Mouse (Mus musculus) forebrain, postnatal 0 days (tissue): ENCODE data around the gene Rcvrn. TPM values are rescaled to one million over a fixed set of nuclear protein-coding genes. Genes with fewer than 3 reads are reported as not detected.
A peak's percentile ranks its signal among the peaks of the same experiment; 100 is the strongest.

Experiments
- ATAC-seq: fragments of 200-750 bp; cut with Nextera tagmentation; 2 replicates; pipeline ENCODE4 v1.8.0; 2017; ENCODE audit warnings: mild to moderate bottlenecking, moderate library complexity
- DNase-seq: peaks from one replicate; pipeline ENCODE4 v3.0.0-alpha.2; 2015
- H3K27ac ChIP-seq: fragments of 300-500 bp; sonication (generic); 2 replicates; pipeline ENCODE4 v1.5.1; 2014; ENCODE audit warnings: low read depth, mild to moderate bottlenecking, antibody characterized with exemption, low read length, moderate library complexity, mixed read lengths
- H3K27me3 ChIP-seq: fragments of 300-500 bp; sonication (generic); 2 replicates; pipeline ENCODE4 v1.6.1; 2014; ENCODE audit warnings: mild to moderate bottlenecking, low read length, mixed read lengths; ENCODE audit not compliant: insufficient read depth
- H3K36me3 ChIP-seq: fragments of 300-500 bp; sonication (generic); 2 replicates; pipeline ENCODE4 v1.6.1; 2014; ENCODE audit warnings: mild to moderate bottlenecking, moderate library complexity; ENCODE audit not compliant: insufficient read depth
- H3K4me1 ChIP-seq: fragments of 300-500 bp; sonication (generic); 2 replicates; pipeline ENCODE4 v1.6.1; 2014; ENCODE audit warnings: antibody characterized with exemption; ENCODE audit not compliant: insufficient read depth
- H3K4me2 ChIP-seq: fragments of 300-500 bp; sonication (generic); 2 replicates; pipeline ENCODE4 v1.6.1; 2014; ENCODE audit warnings: low read depth, mild to moderate bottlenecking, moderate library complexity
- H3K4me3 ChIP-seq: fragments of 300-500 bp; sonication (generic); 2 replicates; pipeline ENCODE4 v1.5.1; 2014; ENCODE audit warnings: low read depth, low read length, mixed read lengths
- H3K9ac ChIP-seq: fragments of 300-500 bp; sonication (generic); 2 replicates; pipeline ENCODE4 v1.6.1; 2014; ENCODE audit warnings: mild to moderate bottlenecking
- H3K9me3 ChIP-seq: fragments of 300-500 bp; sonication (generic); 2 replicates; pipeline ENCODE4 v1.6.1; 2016; ENCODE audit warnings: low read length
- CTCF ChIP-seq: sonication (generic); IDR thresholded peaks from 2 replicates; pipeline ENCODE4 v1.5.1; 2016; ENCODE audit warnings: antibody characterized with exemption, control low read depth, low read depth
- WGBS: fragments of 180-500 bp; shearing (Covaris S2); extraction: QIAGEN DNeasy Blood & Tissue Kit; methylation state at CpG from one replicate; pipeline ENCODE4 v1.1.7; 2014; 5-methylcytosine and 5-hydroxymethylcytosine counted together
- polyA plus RNA-seq: library from polyadenylated mRNA; unstranded; fragments of >200 nt; fragmentation: Nextera tagmentation; extraction: Ambion mirVana; gene quantifications from 2 replicates; pipeline ENCODE4 v1.2.1, GENCODE M21; 2015
- total RNA-seq: library from RNA; depleted of rRNA; stranded (reverse); fragments of >200 nt; gene quantifications from 2 replicates; pipeline ENCODE4 v1.2.3, GENCODE M21; 2014

The Rcvrn gene
- total and polyA plus RNA-seq, 2 experiments from 2014 or later, result 1.00 TPM; not detected in 1

- Histone ChIP-seq H3K9ac (no peak overlapping the region), H3K4me2 (no peak overlapping the region), H3K4me3 (no peak overlapping the region), H3K9me3 (no peaks in the 10 kb centered on the region), H3K4me1 (0 out of 2 replicates have a peak, but pooled peaks cover 8% of the 10 kb centered on the region), H3K27ac (peak overlapping the region; percentile 47; the same call in 1 of the 2 replicates), H3K36me3 (peaks cover 17% of the 10 kb centered on the region), H3K27me3 (no peaks in the 10 kb centered on the region)
- WGBS, result 41% methylated on average over 2 of the region's 2 CpGs
- no peak for TF ChIP-seq CTCF
- ATAC-seq (peak; percentile 67), DNase-seq (peak; percentile 65)
Observed at GRCm38 (mm10) chr11:67686109-67686508, 9.0 kb upstream of the Rcvrn start.

- H3K4me1 ChIP-seq, result no peaks in the 10 kb centered on the region
- H3K36me3 ChIP-seq, result no peaks in the 10 kb centered on the region
- no peak overlapping the region for H3K4me3 ChIP-seq
- ATAC-seq, result peak; percentile 23; the same call in 1 of the 2 replicates
- WGBS, result 63% methylated on average over 4 of the region's 4 CpGs
- H3K4me2 ChIP-seq, result no peak overlapping the region
- H3K9me3 ChIP-seq, result no peaks in the 10 kb centered on the region
- no peak for TF ChIP-seq CTCF
- no peak overlapping the region for H3K9ac ChIP-seq
- H3K27me3 ChIP-seq, result no peaks in the 10 kb centered on the region
- H3K27ac ChIP-seq, result no peak overlapping the region
- DNase-seq, result peak; percentile 53
Observed at GRCm38 (mm10) chr11:67712976-67713375, 17.9 kb downstream of the Rcvrn start.

DNA sequence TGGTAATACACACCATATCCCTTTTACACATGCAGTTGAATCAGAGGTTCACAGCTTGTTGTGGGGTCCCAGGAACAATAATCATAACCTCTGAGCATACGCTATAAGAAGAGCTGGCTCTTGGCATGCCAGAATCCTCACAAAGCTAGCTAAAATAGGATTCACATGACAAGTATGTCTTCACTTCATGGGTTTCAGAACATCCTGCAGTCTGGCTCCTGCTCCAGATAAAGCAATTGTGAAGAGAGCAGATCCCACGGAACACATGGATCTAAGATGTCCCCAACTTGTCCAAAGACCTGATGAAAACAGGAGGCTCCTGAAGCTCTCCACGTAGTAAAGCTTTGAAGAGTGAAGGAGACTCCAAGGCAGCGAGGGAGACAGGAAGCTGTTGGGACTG lies 20.3 kb downstream of the Rcvrn start:
- Histone ChIP-seq H3K9me3 (no peaks in the 10 kb centered on the region), H3K4me3 (no peak overlapping the region), H3K27me3 (no peaks in the 10 kb centered on the region), H3K36me3 (no peaks in the 10 kb centered on the region), H3K9ac (no peak overlapping the region), H3K27ac (no peak overlapping the region), H3K4me2 (no peak overlapping the region), H3K4me1 (no peaks in the 10 kb centered on the region)
- DNase-seq, result no peak
- WGBS, result 92% methylated on average over 4 of the region's 4 CpGs
- no peak for TF ChIP-seq CTCF
- no peak for ATAC-seq

DNA sequence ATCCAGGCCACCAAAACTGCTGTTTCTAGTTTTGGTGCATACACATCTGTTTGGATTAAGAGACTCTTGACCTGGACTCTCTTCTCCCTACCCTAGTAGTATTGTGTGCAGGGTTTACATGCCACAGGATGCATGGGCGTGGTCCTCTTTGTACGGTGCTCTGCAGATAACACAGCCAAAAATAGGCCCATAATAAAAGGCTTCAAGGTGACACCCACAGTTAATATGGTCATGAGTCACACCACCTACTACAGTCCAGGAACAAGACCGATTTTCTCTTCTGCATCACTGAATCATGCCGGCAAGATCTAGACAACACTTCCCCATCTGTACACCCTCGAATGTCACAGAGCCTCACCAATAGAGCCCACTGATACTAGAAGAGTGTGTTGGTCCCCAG lies 26.4 kb downstream of the Rcvrn start:
- Histone ChIP-seq H3K4me2 (no peak overlapping the region), H3K4me1 (no peaks in the 10 kb centered on the region), H3K27me3 (no peaks in the 10 kb centered on the region), H3K27ac (no peak overlapping the region), H3K4me3 (no peak overlapping the region), H3K9me3 (no peaks in the 10 kb centered on the region), H3K9ac (no peak overlapping the region), H3K36me3 (no peaks in the 10 kb centered on the region)
- DNase-seq (no peak), ATAC-seq (no peak)
- WGBS, result 95% methylated on average over 5 of the region's 5 CpGs
- TF ChIP-seq CTCF, result no peak

GRCm38 (mm10) chr11:67722399-67723156 lies 27.5 kb downstream of the Rcvrn start:
- H3K9ac ChIP-seq, result no peak overlapping the region
- no peak overlapping the region for H3K27ac ChIP-seq
- H3K4me2 ChIP-seq, result no peak overlapping the region
- H3K36me3 ChIP-seq, result no peaks in the 10 kb centered on the region
- no peak for TF ChIP-seq CTCF
- ATAC-seq (no peak; the same call in 1 of the 2 replicates), DNase-seq (no peak)
- no peaks in the 10 kb centered on the region for H3K27me3 ChIP-seq
- H3K9me3 ChIP-seq, result no peaks in the 10 kb centered on the region
- H3K4me1 ChIP-seq, result no peaks in the 10 kb centered on the region
- no peak overlapping the region for H3K4me3 ChIP-seq
- WGBS, result 64% methylated on average over 7 of the region's 7 CpGs

DNA sequence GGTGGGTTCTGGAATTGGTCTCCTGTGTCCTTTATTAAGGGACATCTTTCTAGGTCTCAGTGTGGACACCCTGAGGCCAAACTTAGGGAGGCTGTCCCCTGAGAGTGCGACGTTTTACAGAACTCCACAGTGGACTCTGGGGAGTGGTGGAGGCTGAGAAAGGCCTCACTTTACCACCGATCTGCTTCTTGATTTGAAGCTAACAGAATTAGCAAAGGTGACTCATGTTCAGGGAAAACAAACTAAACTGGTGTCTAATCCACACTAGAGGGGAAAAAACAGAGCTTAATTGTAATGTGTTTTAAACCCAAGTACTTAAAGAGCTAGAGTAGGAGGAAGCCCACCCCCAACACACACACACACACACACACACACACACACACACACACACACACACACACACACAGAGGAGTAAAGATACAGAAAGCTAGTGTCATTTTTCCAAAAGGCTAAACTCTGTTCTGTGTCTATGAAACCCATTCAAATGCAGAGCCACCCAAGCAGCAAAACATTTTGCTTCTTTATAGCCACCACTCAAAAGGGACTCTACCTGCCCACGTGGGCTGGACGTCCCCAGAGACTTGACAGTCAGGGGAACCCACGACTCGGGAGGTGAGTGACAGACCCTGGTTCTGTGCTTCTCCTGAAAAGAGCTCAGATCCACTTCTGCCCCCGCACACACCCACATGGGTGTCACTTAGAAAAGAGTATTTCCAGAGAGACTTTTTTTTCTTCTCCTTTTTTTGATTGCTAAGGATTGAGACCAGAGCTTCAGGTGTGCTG lies 28.3 kb downstream of the Rcvrn start:
- TF ChIP-seq CTCF, result no peak
- Histone ChIP-seq H3K27me3 (no peaks in the 10 kb centered on the region), H3K36me3 (no peaks in the 10 kb centered on the region), H3K4me3 (no peak overlapping the region), H3K9me3 (no peaks in the 10 kb centered on the region), H3K4me2 (no peak overlapping the region), H3K27ac (no peak overlapping the region), H3K4me1 (no peaks in the 10 kb centered on the region), H3K9ac (no peak overlapping the region)
- no peak for ATAC-seq
- no peak for DNase-seq
- WGBS, result 74% methylated on average over 8 of the region's 8 CpGs

GRCm38 (mm10) chr11:67727095-67727494 lies 32.0 kb downstream of the Rcvrn start:
- no peaks in the 10 kb centered on the region for H3K27me3 ChIP-seq
- no peak overlapping the region for H3K4me2 ChIP-seq
- H3K27ac ChIP-seq, result no peak overlapping the region
- no peaks in the 10 kb centered on the region for H3K36me3 ChIP-seq
- H3K9me3 ChIP-seq, result no peaks in the 10 kb centered on the region
- no peaks in the 10 kb centered on the region for H3K4me1 ChIP-seq
- DNase-seq (no peak), ATAC-seq (no peak)
- no peak for TF ChIP-seq CTCF
- no peak overlapping the region for H3K9ac ChIP-seq
- no peak overlapping the region for H3K4me3 ChIP-seq
- WGBS, result 77% methylated on average over 6 of the region's 6 CpGs
